Mouse (Mus musculus) CD4-positive, CD25-positive, alpha-beta regulatory T cell, adult 9 weeks (primary cell): Measurements from ENCODE around the gene Svs3a. TPM values are rescaled to one million over a fixed set of nuclear protein-coding genes. Genes with fewer than 3 reads are reported as not detected.

Experiments
- polyA plus RNA-seq: library from polyadenylated mRNA; unstranded; fragments of 100-300 nt; shearing (Covaris generic); gene quantifications from one replicate; pipeline ENCODE4 v1.2.1, GENCODE M21; 2017

Gene Svs3a
- not detected for polyA plus RNA-seq

GRCm38 (mm10) chr2:164288968-164289367 is at the start of gene Svs3a:
TSS of gene Svs3a (plus strand) at chr2:164289268.

DNA sequence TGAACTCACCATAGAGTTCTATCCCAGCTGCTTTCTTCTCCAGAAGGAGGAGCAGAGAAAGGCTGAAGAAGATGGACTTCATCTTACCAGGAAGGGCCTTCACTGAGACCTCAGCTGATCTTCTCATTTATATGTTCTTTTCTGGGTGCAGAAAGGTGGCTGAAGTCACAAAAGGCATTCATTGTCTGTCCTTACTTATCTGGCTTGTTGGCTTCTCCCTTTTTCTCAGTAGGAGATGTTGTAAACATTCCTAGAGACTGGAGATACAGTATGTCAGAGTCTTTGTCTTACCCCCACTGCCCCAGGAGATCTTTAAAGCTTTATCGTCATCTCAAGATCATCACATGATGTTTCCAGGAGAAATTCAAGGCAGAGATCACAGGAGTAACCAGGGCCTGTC is 32.5 kb upstream of the Svs3a start, which contains the start of gene Svs3b:
Svs3b (minus strand) TSS at position 101 of the 400 bp plus-strand sequence.

GRCm38 (mm10) chr2:164278359-164278758 is 10.7 kb upstream of the Svs3a start, which contains the start of gene Svs4:
TSS of gene Svs4 (minus strand) at chr2:164278459.

DNA sequence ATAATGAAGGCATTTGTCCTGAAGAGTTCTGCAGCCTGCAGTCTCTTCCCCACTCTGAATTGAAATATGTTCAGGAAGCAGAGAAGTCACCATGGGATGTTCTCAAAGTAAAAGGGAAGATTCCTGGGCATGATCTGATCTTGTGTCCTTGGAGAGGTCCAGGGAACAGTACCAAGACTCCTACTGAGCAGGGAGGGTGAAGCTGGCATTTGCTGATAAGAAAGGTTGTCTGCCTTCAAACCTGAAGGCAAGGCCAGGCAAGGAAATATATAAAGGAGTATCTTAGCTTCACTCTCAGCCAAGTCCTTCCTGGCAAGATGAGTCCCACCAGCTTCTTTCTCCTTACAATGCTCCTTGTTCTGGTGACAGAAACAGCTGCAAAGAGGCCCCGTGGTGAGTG is 27.4 kb downstream of the Svs3a start, which contains the start of gene Svs6:
Svs6 (plus strand) TSS at position 301 of the 400 bp plus-strand sequence.

DNA sequence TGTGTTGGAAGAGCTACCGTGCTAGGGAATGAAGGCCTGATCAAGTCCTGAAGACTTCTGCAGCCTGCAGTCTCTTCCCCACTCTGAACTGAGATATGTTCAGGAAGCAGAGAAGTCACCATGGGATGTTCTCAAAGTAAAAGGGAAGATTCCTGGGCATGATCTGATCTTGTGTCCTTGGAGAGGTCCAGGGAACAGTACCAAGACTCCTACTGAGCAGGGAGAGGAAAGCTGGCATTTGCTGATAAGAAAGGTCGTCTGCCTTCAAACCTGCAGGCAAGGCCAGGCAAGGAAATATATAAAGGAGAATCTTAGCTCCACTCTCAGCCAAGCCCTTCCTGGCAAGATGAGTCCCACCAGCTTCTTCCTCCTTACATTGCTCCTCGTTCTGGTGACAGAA is 43.4 kb downstream of the Svs3a start, which contains the start of gene Svs5:
Svs5 (plus strand) TSS at position 301 of the 400 bp plus-strand sequence.

Other genes starting within 250 kb of the Svs3a start
- gene Stk4, start 218.9 kb upstream of the Svs3a start, polyA plus RNA-seq: 314 TPM
- gene Tomm34, start 218.1 kb upstream of the Svs3a start, polyA plus RNA-seq: 123 TPM
- gene Kcns1, start 118.2 kb upstream of the Svs3a start, polyA plus RNA-seq: not detected
- gene Wfdc5, start 106.5 kb upstream of the Svs3a start, polyA plus RNA-seq: not detected
- gene Wfdc12, start 98.7 kb upstream of the Svs3a start, polyA plus RNA-seq: not detected
- gene Wfdc15a, start 89.1 kb upstream of the Svs3a start, polyA plus RNA-seq: not detected
- not detected for gene Wfdc15b, start 67.6 kb upstream of the Svs3a start, polyA plus RNA-seq
- not detected for gene Svs2, start 50.8 kb upstream of the Svs3a start, polyA plus RNA-seq
- gene Svs3b, start 32.6 kb upstream of the Svs3a start, polyA plus RNA-seq: not detected
- gene Svs4, start 10.8 kb upstream of the Svs3a start, polyA plus RNA-seq: not detected
- gene Svs6, start 27.5 kb downstream of the Svs3a start, polyA plus RNA-seq: not detected
- not detected for gene Svs5, start 43.5 kb downstream of the Svs3a start, polyA plus RNA-seq
- 5.8 TPM for gene Slpi, start 99.8 kb downstream of the Svs3a start, polyA plus RNA-seq
- gene Rbpjl, start 113.9 kb downstream of the Svs3a start, polyA plus RNA-seq: not detected
- gene Matn4, start 115.9 kb downstream of the Svs3a start, polyA plus RNA-seq: not detected
- gene Sdc4, start 154.6 kb downstream of the Svs3a start, polyA plus RNA-seq: 25.2 TPM
- gene Sys1, start 167.7 kb downstream of the Svs3a start, polyA plus RNA-seq: 18.6 TPM
- not detected for gene Gm20458, start 171.7 kb downstream of the Svs3a start, polyA plus RNA-seq
- gene Trp53tg5, start 184.5 kb downstream of the Svs3a start, polyA plus RNA-seq: not detected
- 4.5 TPM for gene Dbndd2, start 196.8 kb downstream of the Svs3a start, polyA plus RNA-seq
- 38.2 TPM for gene Pigt, start 208.3 kb downstream of the Svs3a start, polyA plus RNA-seq